Mouse (Mus musculus) kidney, adult 2 months (tissue): ENCODE measurements at regions not wholly inside any gene's neighbourhood (a gene's known extent, or its start where the extent isn't known, plus 50 kb on each side); places are given as distances from the start of the nearest gene placed in this dataset.

Experiments used
- CTCF ChIP-seq: fragments of 200-500 bp; conservative IDR thresholded peaks from 2 replicates; pipeline ENCODE4 v1.5.1; 2011; ENCODE audit warnings: low read depth, mild to moderate bottlenecking, control low read depth, low read length, moderate library complexity, mixed read lengths; ENCODE audit not compliant: insufficient read depth, insufficient read length
- POLR2A ChIP-seq: fragments of 200-500 bp; IDR thresholded peaks from one replicate; pipeline ENCODE4 v1.6.1; 2011; ENCODE audit warnings: low read depth, low read length, control low read depth

GRCm38 (mm10) chr6:4167757-4168156, 81.0 kb upstream of the Bet1 start:
- TF ChIP-seq CTCF (no peak), POLR2A (no peak)
